Mouse (Mus musculus): ENCODE data around the gene Ugdh. TPM values are rescaled to one million over a fixed set of nuclear protein-coding genes. Genes with fewer than 3 reads are reported as not detected.
"Not testable (repeated sequence)": the region's sequence is repeated elsewhere in the genome, so short reads cannot be mapped to it uniquely, and the experiment has no call there.

Ugdh gene
- total RNA-seq (2021): 10 to 100 TPM; 34.1 to 37.9 TPM

- peak; percentile 95 to 96 for DNase-seq
Observed at GRCm38 (mm10) chr5:65435806-65436561, at the start of gene Ugdh. Gene Ugdh (minus strand): TSS chr5:65435949.

DNA sequence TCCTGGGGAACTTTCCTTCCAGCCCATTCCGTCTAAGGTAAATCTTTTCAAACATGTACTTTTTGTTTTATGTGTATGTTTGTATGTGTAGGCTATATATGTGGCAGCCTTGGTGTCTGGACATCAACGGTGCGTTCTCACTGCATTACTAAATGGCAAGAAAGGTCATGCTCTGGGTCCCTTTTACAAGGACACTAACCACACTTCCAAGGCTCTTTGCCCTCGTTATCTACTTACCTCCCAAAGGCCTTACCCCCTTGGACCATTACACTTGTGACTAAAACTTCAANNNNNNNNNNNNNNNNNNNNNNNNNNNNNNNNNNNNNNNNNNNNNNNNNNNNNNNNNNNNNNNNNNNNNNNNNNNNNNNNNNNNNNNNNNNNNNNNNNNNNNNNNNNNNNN, 47.2 kb upstream of the Ugdh start:
- no peak for DNase-seq

- no peak for DNase-seq
Observed at GRCm38 (mm10) chr5:65480511-65480910, 44.8 kb upstream of the Ugdh start.

DNA sequence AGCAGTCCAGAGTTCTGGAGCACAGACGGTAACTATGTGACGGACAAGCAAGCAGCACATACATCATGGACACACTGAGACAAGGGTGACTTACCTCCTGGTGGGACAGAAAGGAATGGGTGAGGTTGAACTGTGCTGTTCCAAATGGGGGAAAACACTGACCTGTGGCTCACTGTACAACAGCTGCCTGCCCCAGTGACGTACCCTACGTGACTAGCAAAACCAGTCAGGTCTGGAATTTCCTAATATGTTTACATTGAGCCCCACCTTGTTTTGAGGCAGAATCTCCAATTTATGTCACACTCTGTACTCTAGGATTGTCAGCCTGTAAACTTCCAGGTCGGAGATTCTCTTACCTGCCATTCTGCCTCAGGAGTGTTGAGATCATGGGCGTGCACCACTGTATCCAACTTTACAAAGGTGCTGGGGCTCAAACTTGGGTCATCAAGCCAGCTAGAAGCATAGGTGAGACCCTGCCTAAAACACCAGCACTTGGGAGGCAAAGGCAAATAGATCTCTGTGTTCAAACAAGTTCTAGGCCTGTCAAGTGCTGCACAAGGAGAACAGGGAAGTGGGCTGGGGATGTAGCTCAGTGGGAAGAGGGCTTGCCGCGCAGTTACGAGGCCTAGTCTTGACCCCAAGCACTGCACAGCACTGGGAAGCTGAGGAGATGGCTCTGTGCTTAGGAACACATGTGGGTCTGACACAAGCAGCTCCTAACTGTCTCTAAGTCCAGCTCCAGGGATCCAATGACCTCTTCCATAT, 44.1 kb upstream of the Ugdh start:
- no peak for DNase-seq

DNA sequence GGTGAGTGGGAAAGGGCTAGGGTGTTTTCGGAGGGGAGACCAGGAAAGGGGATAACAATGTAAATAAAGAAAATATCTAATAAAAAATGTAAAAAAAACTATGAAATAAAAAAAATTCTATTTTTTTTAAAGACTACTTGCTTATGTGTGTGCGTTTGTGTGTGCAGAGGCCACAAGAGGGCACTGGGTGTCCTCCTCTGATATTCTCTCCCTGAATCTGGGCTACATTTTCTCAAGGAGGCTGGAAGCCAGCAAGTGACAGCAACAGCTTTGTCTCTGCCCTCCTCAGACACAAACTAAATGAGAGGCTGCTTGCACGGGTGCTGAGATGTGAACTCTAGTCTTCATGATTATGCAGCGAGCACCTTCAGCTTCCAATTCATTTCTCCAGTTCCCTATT, 42.5 kb upstream of the Ugdh start:
- DNase-seq: no peak

GRCm38 (mm10) chr5:65476739-65477138, 41.0 kb upstream of the Ugdh start:
- not testable (repeated sequence) for DNase-seq

GRCm38 (mm10) chr5:65475806-65476205, 40.1 kb upstream of the Ugdh start:
- no peak for DNase-seq

DNA sequence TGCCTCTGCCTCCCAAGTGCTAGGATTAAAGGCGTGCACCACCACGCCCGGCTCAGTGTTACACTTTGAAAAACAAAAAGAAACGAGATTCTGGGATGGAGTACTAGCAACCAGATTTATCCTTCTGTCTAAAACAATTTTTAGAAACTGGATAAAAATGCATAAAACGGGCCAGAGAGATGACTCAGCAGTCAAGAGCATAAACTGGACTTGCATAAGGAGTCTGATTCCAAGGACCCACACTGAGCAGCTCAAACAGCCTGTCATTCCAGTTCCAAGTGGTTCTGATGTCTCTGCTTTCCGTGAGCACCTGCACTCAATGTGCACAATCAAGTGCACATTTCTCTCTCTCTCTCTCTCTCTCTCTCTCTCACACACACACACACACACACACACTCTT, 34.0 kb upstream of the Ugdh start:
- DNase-seq: no peak

GRCm38 (mm10) chr5:65466911-65467310, 31.2 kb upstream of the Ugdh start:
- no peak for DNase-seq

DNA sequence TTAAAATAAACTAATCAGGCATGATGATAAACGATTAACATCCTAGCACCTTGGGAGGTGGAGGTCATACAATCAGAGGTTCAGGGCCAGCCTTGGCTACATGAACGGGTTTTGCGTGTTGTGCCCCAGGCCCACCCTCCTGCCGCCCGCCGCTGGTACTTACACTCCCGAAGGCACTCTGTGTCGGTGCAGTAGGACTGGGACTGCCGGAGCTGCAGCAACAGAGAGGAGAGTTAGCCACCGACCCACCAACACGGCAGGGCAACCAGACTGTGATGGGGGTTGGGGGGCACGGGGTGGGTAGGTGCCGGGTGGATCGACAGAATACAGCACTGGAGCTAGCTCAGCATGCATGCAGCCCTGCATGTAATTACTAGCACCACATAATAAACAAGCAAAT, 24.6 kb upstream of the Ugdh start:
- no peak for DNase-seq

GRCm38 (mm10) chr5:65459454-65459853, 23.7 kb upstream of the Ugdh start:
- no peak for DNase-seq

DNA sequence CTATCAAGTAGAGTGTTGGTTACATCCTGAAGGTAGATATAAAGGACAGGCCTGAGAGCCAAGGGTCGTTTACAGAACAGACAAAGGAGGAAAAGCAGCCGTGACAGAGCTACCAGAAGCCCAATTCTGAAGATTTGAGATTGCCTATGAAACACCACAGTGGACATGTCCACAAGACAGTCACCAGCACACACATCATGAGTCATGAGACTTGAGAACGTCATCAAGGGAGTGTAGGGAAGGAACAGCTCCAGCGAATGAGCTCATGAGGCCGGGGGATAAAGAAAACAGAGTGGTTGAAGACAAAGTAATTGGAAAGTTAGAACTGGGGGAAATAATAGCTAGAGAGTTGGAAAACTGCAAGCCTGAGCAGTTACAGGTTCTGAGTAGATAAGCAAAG, 22.1 kb upstream of the Ugdh start:
- no peak for DNase-seq

- DNase-seq: no peak
Observed at GRCm38 (mm10) chr5:65457086-65457827, 21.5 kb upstream of the Ugdh start.

DNA sequence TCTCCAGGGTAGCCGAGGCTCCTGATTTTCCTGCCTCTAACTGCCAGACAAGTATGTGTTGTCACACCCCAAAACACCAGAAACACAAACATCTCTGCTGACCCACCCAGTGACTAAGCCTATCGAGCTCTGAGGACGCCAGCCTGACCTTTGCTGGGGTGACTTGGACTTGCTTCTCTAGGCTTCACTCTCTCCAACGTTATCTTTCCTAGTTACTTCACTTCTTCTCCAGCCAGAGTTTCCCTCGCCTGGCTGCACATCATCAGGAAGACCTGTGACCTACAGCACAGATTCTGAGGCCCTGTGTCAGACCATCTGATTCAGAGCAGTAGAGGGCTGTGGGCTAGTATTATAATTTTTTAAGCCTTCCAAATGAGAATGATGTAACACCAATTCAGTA, 19.0 kb upstream of the Ugdh start:
- DNase-seq: no peak

- no peak for DNase-seq
Observed at GRCm38 (mm10) chr5:65448941-65449340, 13.2 kb upstream of the Ugdh start.

DNA sequence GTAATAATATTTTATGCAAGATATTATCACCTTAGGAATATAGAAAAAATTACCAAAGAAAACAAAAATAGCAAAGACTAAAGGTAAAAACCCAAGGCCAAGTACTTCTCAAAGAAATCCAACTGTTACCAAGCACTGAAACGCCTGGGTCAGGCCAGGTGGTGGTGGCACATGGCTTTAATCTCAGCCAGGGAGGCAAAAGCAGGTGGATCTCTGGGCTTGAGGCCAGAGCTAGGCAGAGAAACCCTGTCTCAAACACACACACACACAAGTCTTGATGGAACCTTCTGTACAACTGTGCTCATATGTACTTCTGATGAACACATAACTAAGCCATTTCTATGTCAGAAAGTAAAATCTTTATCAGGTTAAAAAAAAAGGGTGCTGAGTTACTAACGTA, 12.1 kb upstream of the Ugdh start:
- no peak for DNase-seq

- no peak for DNase-seq
Observed at GRCm38 (mm10) chr5:65446756-65447155, 11.0 kb upstream of the Ugdh start.

GRCm38 (mm10) chr5:65444981-65445380, 9.2 kb upstream of the Ugdh start:
- no peak for DNase-seq

DNA sequence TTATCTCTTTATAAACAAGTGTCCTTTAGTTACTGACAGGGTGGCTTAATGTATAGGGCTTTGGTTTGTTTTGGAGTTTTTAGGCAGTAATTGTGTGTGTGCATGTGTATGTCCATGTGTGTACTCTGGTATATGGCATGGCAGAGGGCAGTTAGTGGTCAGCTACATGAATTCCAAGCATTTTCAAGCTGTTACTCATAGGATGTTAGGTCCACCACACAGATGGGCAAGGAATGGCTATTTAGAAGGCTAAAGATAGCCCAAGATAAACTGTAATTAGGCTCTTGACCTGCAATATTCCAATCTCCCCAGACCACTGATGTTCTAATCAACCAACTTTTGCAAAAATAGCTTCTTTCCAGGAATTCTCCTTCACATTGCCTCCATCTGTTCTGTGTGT, 2.3 kb upstream of the Ugdh start:
- no peak for DNase-seq

- DNase-seq: no peak
Observed at GRCm38 (mm10) chr5:65435363-65435805, 365 bp downstream of the Ugdh start.

DNA sequence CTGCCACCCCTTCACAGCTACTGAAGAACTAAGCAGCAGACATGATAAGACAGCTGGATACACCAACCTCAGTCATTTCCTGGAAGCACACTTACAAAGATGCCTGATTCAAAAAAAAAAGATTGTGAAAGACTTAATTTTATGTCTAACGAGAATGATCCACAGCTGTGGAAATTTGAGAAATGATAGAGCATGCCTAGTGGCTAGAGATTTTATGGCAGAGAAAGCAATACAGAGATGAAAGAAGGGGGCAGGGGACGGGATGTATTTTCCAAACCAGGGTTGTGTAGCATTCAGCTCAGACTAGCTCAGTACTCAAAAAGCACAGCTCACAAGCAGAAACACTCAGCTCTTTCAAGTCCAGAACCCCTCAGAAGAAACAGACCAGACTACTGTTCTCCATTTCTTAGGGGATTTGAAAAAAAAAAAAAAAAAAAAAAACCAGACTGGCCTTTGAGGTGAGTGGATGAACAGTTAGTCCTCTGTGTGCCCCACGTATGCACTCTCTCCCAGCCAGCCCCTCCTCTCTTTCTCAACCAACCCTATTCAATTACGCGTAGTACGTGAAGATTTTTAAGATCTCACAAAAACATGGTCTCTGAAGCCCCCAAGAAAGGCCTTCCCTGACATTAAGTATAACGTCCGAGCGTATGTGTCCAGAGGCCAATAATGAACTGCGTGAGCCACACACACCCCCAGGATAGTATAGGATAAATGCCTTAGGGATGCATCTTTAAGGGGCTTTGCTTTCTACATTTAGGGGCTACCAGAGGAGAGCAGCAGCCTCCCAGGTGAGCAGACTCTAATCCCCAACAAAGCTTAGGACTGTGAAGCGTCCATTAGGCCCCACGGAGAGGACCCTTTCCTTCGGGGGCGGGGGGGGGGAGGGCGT, 1.0 kb downstream of the Ugdh start:
- no peak for DNase-seq

GRCm38 (mm10) chr5:65429441-65429840, 6.3 kb downstream of the Ugdh start:
- DNase-seq: no peak
